Mouse (Mus musculus): ENCODE data around the gene Cdc26. TPM values are rescaled to one million over a fixed set of nuclear protein-coding genes. Genes with fewer than 3 reads are reported as not detected.

The Cdc26 gene
- total RNA-seq, 2 experiments from 2014 or later = 44.0 to 44.1 TPM

GRCm38 (mm10) chr4:62407730-62408582 lies 486 bp downstream of the Cdc26 start:
- intact Hi-C loops (cut with DNase I) = loop anchor here (2.0 to 5.0 kb wide), 3 partner anchors 47 to 201 kb away; partner anchors contain the start of genes Fkbp15, Hdhd3 and Slc31a1
- peak; percentile 57 to 58 for DNase-seq (ENCODE audit: low spot score in 2 of 2)

GRCm38 (mm10) chr4:62406133-62406532 lies 2.3 kb downstream of the Cdc26 start:
- intact Hi-C loops (cut with DNase I) = loop anchor here (5.0 kb wide), 2 partner anchors 96 to 199 kb away; partner anchors contain the start of gene Hdhd3
- DNase-seq (ENCODE audit: low spot score in 2 of 2) = no peak

GRCm38 (mm10) chr4:62398956-62399355 lies 9.5 kb downstream of the Cdc26 start:
- intact Hi-C loops (cut with DNase I) = no loop called here
- DNase-seq (ENCODE audit: low spot score in 2 of 2) = no peak

GRCm38 (mm10) chr4:62397616-62398365 lies 10.7 kb downstream of the Cdc26 start:
- no peak for DNase-seq (ENCODE audit: low spot score in 2 of 2)
- intact Hi-C loops (cut with DNase I) = no loop called here

GRCm38 (mm10) chr4:62395806-62396205 lies 12.6 kb downstream of the Cdc26 start:
- no peak for DNase-seq (ENCODE audit: low spot score in 2 of 2)
- intact Hi-C loops (cut with DNase I) = no loop called here

- no peak for DNase-seq (ENCODE audit: low spot score in 2 of 2)
- intact Hi-C loops (cut with DNase I) = no loop called here
These were observed 15.0 kb downstream of the Cdc26 start for GRCm38 (mm10) chr4:62393459-62393858.

GRCm38 (mm10) chr4:62391892-62392291 lies 16.6 kb downstream of the Cdc26 start:
- DNase-seq (ENCODE audit: low spot score in 2 of 2) = no peak
- intact Hi-C loops (cut with DNase I) = no loop called here

- intact Hi-C loops (cut with DNase I) = no loop called here
- DNase-seq (ENCODE audit: low spot score in 2 of 2) = no peak
These were observed 18.6 kb downstream of the Cdc26 start for GRCm38 (mm10) chr4:62389592-62390512.

- DNase-seq (ENCODE audit: low spot score in 2 of 2) = peak in 1 of 2 experiments; percentile 15
These were observed 23.0 kb downstream of the Cdc26 start for GRCm38 (mm10) chr4:62385439-62385838.

GRCm38 (mm10) chr4:62384159-62384558 lies 24.3 kb downstream of the Cdc26 start:
- DNase-seq (ENCODE audit: low spot score in 2 of 2) = no peak
- intact Hi-C loops (cut with DNase I) = no loop called here

More at GRCm38 (mm10) chr4:62385439-62385838, 23.0 kb downstream of the Cdc26 start:
- intact Hi-C loops (cut with DNase I) = no loop called here

- DNase-seq (ENCODE audit: low spot score in 2 of 2) = no peak
- intact Hi-C loops (cut with DNase I) = no loop called here
These were observed 24.7 kb downstream of the Cdc26 start for GRCm38 (mm10) chr4:62383752-62384151.

- no peak for DNase-seq (ENCODE audit: low spot score in 2 of 2)
- intact Hi-C loops (cut with DNase I) = no loop called here
These were observed 25.2 kb downstream of the Cdc26 start for GRCm38 (mm10) chr4:62383207-62383606.

- intact Hi-C loops (cut with DNase I) = no loop called here
- no peak for DNase-seq (ENCODE audit: low spot score in 2 of 2)
These were observed 28.6 kb downstream of the Cdc26 start for GRCm38 (mm10) chr4:62379724-62380381.

GRCm38 (mm10) chr4:62376123-62376522 lies 32.3 kb downstream of the Cdc26 start:
- DNase-seq (ENCODE audit: low spot score in 2 of 2) = no peak
- intact Hi-C loops (cut with DNase I) = no loop called here

GRCm38 (mm10) chr4:62374342-62374741 lies 34.1 kb downstream of the Cdc26 start:
- no peak for DNase-seq (ENCODE audit: low spot score in 2 of 2)
- intact Hi-C loops (cut with DNase I) = no loop called here

- no peak for DNase-seq (ENCODE audit: low spot score in 2 of 2)
- intact Hi-C loops (cut with DNase I) = no loop called here
These were observed 34.8 kb downstream of the Cdc26 start for GRCm38 (mm10) chr4:62373668-62374067.

GRCm38 (mm10) chr4:62372818-62373520 lies 35.5 kb downstream of the Cdc26 start:
- intact Hi-C loops (cut with DNase I) = no loop called here

GRCm38 (mm10) chr4:62372410-62372809 lies 36.0 kb downstream of the Cdc26 start:
- DNase-seq (ENCODE audit: low spot score in 2 of 2) = no peak
- intact Hi-C loops (cut with DNase I) = no loop called here

More at GRCm38 (mm10) chr4:62372818-62373520, 35.5 kb downstream of the Cdc26 start:
- no peak for DNase-seq (ENCODE audit: low spot score in 2 of 2)

Data from left cerebral cortex, postnatal 36 days (tissue).